Mouse (Mus musculus): ENCODE data around the gene Ddost.
A peak's percentile ranks its signal among the peaks of the same experiment; 100 is the strongest.

Ddost gene

GRCm38 (mm10) chr4:138304340-138305104 lies at the start of gene Ddost:
Gene Ddost, plus strand, starts transcription at chr4:138304730.
- peak; percentile 98 for DNase-seq (ENCODE audit: low read depth, low spot score)

GRCm38 (mm10) chr4:138257116-138257687 lies 47.3 kb upstream of the Ddost start:
- DNase-seq (ENCODE audit: low read depth, low spot score) = no peak

GRCm38 (mm10) chr4:138258663-138259062 lies 45.9 kb upstream of the Ddost start:
- DNase-seq (ENCODE audit: low read depth, low spot score) = no peak

- no peak for DNase-seq (ENCODE audit: low read depth, low spot score)
Observed at GRCm38 (mm10) chr4:138259482-138259881, 45.0 kb upstream of the Ddost start.

GRCm38 (mm10) chr4:138261843-138262681 lies 42.5 kb upstream of the Ddost start:
- peak; percentile 63 for DNase-seq (ENCODE audit: low read depth, low spot score)

GRCm38 (mm10) chr4:138267869-138268268 lies 36.7 kb upstream of the Ddost start:
- DNase-seq (ENCODE audit: low read depth, low spot score) = no peak

- DNase-seq (ENCODE audit: low read depth, low spot score) = no peak
Observed at GRCm38 (mm10) chr4:138272011-138272997, 32.2 kb upstream of the Ddost start.

GRCm38 (mm10) chr4:138278346-138278745 lies 26.2 kb upstream of the Ddost start:
- no peak for DNase-seq (ENCODE audit: low read depth, low spot score)

GRCm38 (mm10) chr4:138282834-138283233 lies 21.7 kb upstream of the Ddost start:
- peak; percentile 81 for DNase-seq (ENCODE audit: low read depth, low spot score)

- DNase-seq (ENCODE audit: low read depth, low spot score) = no peak
Observed at GRCm38 (mm10) chr4:138286411-138286810, 18.1 kb upstream of the Ddost start.

- no peak for DNase-seq (ENCODE audit: low read depth, low spot score)
Observed at GRCm38 (mm10) chr4:138288691-138289090, 15.8 kb upstream of the Ddost start.

- no peak for DNase-seq (ENCODE audit: low read depth, low spot score)
Observed at GRCm38 (mm10) chr4:138292028-138292427, 12.5 kb upstream of the Ddost start.

GRCm38 (mm10) chr4:138293261-138293948 lies 11.1 kb upstream of the Ddost start:
- no peak for DNase-seq (ENCODE audit: low read depth, low spot score)

GRCm38 (mm10) chr4:138293949-138294550 lies 10.5 kb upstream of the Ddost start:
- DNase-seq (ENCODE audit: low read depth, low spot score) = no peak

GRCm38 (mm10) chr4:138301271-138301780 lies 3.2 kb upstream of the Ddost start:
- no peak for DNase-seq (ENCODE audit: low read depth, low spot score)

- DNase-seq (ENCODE audit: low read depth, low spot score) = no peak
Observed at GRCm38 (mm10) chr4:138303011-138303410, 1.5 kb upstream of the Ddost start.

- DNase-seq (ENCODE audit: low read depth, low spot score) = no peak
Observed at GRCm38 (mm10) chr4:138303742-138304141, 788 bp upstream of the Ddost start.

GRCm38 (mm10) chr4:138307025-138307424 lies 2.5 kb downstream of the Ddost start:
- no peak for DNase-seq (ENCODE audit: low read depth, low spot score)

- no peak for DNase-seq (ENCODE audit: low read depth, low spot score)
Observed at GRCm38 (mm10) chr4:138307739-138308138, 3.2 kb downstream of the Ddost start.

Measured in retina, adult 2 months (tissue).